Mouse (Mus musculus) embryonic facial prominence, embryonic 12.5 days (tissue): Measurements from ENCODE around the gene Cd48. TPM values are rescaled to one million over a fixed set of nuclear protein-coding genes. Genes with fewer than 3 reads are reported as not detected.
"Not testable (repeated sequence)": the region's sequence is repeated elsewhere in the genome, so short reads cannot be mapped to it uniquely, and the experiment has no call there.

Source experiments
- ATAC-seq: fragments of 200-750 bp; cut with Nextera tagmentation; 2 replicates; pipeline ENCODE4 v1.8.0; 2017; ENCODE audit not compliant: insufficient number of reproducible peaks, insufficient read depth, low FRiP score, low TSS enrichment
- H3K27ac ChIP-seq: fragments of 300-500 bp; sonication (generic); 2 replicates; pipeline ENCODE4 v1.5.1; 2016; ENCODE audit warnings: mild to moderate bottlenecking
- H3K27me3 ChIP-seq: fragments of 300-500 bp; sonication (generic); 2 replicates; pipeline ENCODE4 v1.6.1; 2016; ENCODE audit warnings: mild to moderate bottlenecking, moderate library complexity
- H3K36me3 ChIP-seq: fragments of 300-500 bp; sonication (generic); 2 replicates; pipeline ENCODE4 v1.6.1; 2016; ENCODE audit warnings: mild to moderate bottlenecking
- H3K4me1 ChIP-seq: fragments of 300-500 bp; sonication (generic); 2 replicates; pipeline ENCODE4 v1.6.1; 2016
- H3K4me2 ChIP-seq: fragments of 300-500 bp; sonication (generic); replicated peaks from 2 replicates; pipeline ENCODE4 v1.6.1; 2016; ENCODE audit warnings: mild to moderate bottlenecking, moderate library complexity
- H3K4me3 ChIP-seq: fragments of 300-500 bp; sonication (generic); 2 replicates; pipeline ENCODE4 v1.5.1; 2016; ENCODE audit warnings: mild to moderate bottlenecking
- H3K9ac ChIP-seq: fragments of 300-500 bp; sonication (generic); 2 replicates; pipeline ENCODE4 v1.6.1; 2016; ENCODE audit warnings: mild to moderate bottlenecking, moderate library complexity
- H3K9me3 ChIP-seq: fragments of 300-500 bp; sonication (generic); 2 replicates; pipeline ENCODE4 v1.6.1; 2016; ENCODE audit warnings: mild to moderate bottlenecking, moderate library complexity
- WGBS: fragments of 180-500 bp; shearing (Covaris S2); methylation state at CpG from one replicate; pipeline ENCODE4 v1.1.7; 2016; 5-methylcytosine and 5-hydroxymethylcytosine counted together
- polyA plus RNA-seq: library from polyadenylated mRNA; unstranded; fragments of >200 nt; fragmentation: Nextera tagmentation; extraction: Ambion mirVana; gene quantifications from 2 replicates; pipeline ENCODE4 v1.2.1, GENCODE M21; 2016

Gene Cd48
- polyA plus RNA-seq, 1 experiment from 2014 or later = 1.3 TPM

DNA sequence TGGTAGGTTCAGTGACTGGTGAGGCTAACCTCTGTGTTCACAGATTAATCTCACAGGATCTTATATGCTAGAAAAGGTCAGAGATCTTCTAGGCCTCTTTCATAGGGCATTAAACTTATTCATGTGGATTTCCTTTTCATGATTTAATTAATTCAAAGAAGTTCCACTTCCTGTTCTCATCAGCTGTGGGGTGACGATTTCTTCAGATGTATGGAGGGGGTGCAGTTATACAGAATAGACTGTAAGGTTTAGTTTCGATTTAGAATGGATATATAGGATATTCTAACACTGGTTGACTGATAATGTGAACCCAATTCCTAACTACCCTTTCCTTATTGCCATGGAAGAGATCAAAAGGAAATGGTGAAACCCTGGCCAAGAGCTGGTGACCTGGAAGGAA lies 20.3 kb upstream of the Cd48 start:
- ATAC-seq = no peak
- no peaks in the 10 kb centered on the region for H3K9me3 ChIP-seq
- H3K36me3 ChIP-seq = no peaks in the 10 kb centered on the region
- WGBS = 80% methylated on average over 2 of the region's 2 CpGs
- H3K4me3 ChIP-seq = no peak overlapping the region
- H3K4me1 ChIP-seq = no peaks in the 10 kb centered on the region
- H3K27ac ChIP-seq = no peak overlapping the region
- H3K27me3 ChIP-seq = no peaks in the 10 kb centered on the region
- no peak overlapping the region for H3K4me2 ChIP-seq
- H3K9ac ChIP-seq = no peak overlapping the region

DNA sequence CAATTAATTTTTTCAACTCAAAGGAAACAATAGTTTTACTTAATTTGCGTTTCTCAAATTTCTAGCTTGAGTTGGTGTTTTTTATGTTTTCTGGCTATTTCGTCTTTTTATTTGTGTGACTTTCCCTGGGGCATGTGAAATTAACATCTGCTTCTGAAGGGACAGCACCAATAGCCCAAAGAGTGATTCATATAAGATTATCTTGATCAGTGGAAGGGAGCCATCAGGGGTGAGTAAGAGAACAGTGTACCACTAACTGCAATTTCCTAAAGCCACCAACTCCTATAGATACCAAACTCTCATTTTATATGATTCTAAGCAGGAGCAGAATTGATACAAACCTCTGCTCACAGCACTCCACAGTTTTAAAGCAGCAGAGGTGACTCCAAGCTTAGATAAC lies 18.1 kb upstream of the Cd48 start:
- Histone ChIP-seq H3K9me3 (no peaks in the 10 kb centered on the region), H3K9ac (no peak overlapping the region), H3K4me3 (no peak overlapping the region), H3K36me3 (no peaks in the 10 kb centered on the region), H3K27me3 (no peaks in the 10 kb centered on the region), H3K4me1 (no peaks in the 10 kb centered on the region), H3K4me2 (no peak overlapping the region), H3K27ac (no peak overlapping the region)
- WGBS = 79% methylated on average over 2 of the region's 2 CpGs
- no peak for ATAC-seq

DNA sequence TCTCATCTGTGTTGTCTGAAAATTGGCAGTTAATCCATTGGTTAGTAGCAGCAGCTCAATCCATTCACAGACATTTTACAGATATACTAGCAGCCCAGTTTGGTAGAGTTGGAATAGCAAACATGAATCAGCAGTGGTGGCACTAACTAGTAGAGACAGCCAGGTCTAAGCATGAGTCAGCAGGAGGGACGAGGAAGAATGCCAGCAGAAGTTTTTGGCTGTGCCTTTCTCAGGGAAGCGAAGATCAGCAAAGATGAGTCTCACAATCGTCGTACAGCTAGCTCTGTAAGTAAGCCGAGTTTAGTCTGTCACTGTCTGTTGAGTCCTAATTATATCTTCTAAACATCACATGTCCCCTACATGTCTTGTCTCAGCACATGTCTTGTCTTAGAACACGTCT lies 15.5 kb upstream of the Cd48 start:
- H3K9me3 ChIP-seq = no peaks in the 10 kb centered on the region
- no peaks in the 10 kb centered on the region for H3K36me3 ChIP-seq
- ATAC-seq = no peak
- no peaks in the 10 kb centered on the region for H3K4me1 ChIP-seq
- no peak overlapping the region for H3K4me2 ChIP-seq
- H3K9ac ChIP-seq = no peak overlapping the region
- no peaks in the 10 kb centered on the region for H3K27me3 ChIP-seq
- H3K27ac ChIP-seq = no peak overlapping the region
- 85% methylated on average over 6 of the region's 6 CpGs for WGBS
- no peak overlapping the region for H3K4me3 ChIP-seq

DNA sequence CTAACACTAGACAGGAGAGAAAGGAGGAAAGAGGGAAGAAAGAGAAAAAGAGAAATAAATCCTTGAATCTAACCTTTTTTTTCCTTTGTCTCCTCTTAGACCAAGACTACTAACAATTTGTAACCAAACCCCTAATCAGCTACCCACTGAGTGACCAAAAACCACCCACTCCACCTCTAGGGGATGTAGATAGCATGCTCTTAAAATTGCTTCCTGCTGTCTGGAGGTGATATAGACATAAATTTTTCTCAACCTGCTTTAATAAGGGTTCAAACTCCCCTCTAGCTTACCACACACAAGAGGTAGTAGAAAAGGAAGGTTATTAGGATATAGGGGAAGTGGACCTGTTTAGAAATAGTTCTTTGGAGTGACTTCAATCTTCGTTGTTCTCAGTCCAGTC lies 14.6 kb upstream of the Cd48 start:
- H3K27ac ChIP-seq = no peak overlapping the region
- WGBS = 77% methylated on average over 1 of the region's 1 CpGs
- ATAC-seq = no peak
- H3K4me2 ChIP-seq = no peak overlapping the region
- no peak overlapping the region for H3K9ac ChIP-seq
- no peak overlapping the region for H3K4me3 ChIP-seq
- no peaks in the 10 kb centered on the region for H3K4me1 ChIP-seq
- H3K27me3 ChIP-seq = no peaks in the 10 kb centered on the region
- H3K9me3 ChIP-seq = no peaks in the 10 kb centered on the region
- no peaks in the 10 kb centered on the region for H3K36me3 ChIP-seq

DNA sequence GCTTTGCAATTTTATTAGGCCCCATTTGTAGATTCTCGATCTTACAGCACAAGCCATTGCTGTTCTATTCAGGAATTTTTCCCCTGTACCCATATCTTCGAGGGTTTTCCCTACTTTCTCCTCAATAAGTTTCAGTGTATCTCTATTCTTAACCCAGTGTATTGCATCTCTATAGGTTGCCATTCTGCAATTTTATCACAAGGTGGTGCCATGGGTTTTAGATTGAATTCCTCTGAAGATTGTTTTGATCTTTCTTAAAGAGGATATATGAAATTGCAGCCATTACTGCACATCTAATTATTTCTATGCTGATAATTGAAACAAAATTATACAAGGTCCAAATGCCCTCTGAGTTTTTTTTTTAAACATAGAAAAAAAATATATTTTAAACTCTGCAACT lies 9.4 kb upstream of the Cd48 start:
- not testable (repeated sequence) for H3K4me3 ChIP-seq, H3K27me3 ChIP-seq, H3K36me3 ChIP-seq, H3K4me2 ChIP-seq, H3K9ac ChIP-seq, ATAC-seq, H3K4me1 ChIP-seq, H3K27ac ChIP-seq, H3K9me3 ChIP-seq
- WGBS = 78% methylated on average over 2 of the region's 2 CpGs

DNA sequence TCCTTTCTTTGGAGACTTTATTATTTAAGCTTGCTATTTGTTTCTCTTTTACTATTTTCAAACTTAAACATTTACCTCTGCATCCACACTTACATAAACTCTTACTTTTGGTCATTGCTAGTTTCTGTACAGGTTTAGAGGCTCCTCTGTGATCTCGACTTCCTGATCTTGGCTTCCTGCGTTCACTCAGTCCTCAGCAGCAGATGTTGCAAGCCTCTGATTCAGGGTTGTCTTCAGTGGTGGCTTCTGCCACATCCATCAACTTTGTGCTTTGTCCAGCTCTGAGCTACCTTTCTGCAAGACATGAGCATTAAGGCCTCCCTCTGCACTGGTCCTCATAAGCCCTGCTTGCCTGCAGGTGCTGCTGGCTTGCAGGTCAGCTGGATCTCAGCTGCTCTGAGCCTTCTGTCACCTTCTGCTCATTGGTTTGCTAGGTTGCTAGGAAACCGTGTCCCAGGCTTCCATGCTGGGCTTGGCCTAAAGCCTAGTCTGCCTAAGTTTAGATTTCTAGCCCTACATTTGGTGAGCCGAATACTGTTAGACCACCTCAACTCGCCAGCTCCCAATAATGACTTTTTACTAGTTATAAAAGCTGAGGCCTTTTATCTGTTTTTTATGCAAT lies 8.8 kb upstream of the Cd48 start:
- Histone ChIP-seq H3K27ac (no peak overlapping the region), H3K4me1 (no peaks in the 10 kb centered on the region), H3K36me3 (no peaks in the 10 kb centered on the region), H3K27me3 (no peaks in the 10 kb centered on the region), H3K4me3 (no peak overlapping the region), H3K9ac (no peak overlapping the region), H3K9me3 (no peaks in the 10 kb centered on the region), H3K4me2 (no peak overlapping the region)
- ATAC-seq = no peak
- WGBS = 80% methylated on average over 5 of the region's 5 CpGs

DNA sequence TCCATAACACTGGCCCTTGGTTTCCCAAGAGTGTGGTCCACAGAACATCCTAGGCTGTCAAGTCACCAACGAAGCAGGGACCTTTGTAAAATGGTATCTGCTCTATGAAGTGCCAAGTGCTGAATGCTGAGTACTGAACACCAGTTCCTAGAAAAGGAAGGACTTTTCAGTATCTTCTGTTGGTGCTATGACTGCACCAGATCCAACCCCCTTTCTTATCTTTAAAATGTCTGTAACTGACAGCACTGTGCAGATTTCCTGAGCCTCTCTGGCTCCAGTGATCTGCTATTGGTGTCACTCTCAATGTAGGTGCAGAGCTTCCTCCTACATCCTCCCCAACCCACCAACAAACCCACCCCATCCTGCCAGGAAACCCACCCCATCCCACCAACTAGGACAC lies 7.3 kb upstream of the Cd48 start:
- ATAC-seq = no peak
- no peak overlapping the region for H3K4me2 ChIP-seq
- no peak overlapping the region for H3K9ac ChIP-seq
- no peaks in the 10 kb centered on the region for H3K36me3 ChIP-seq
- H3K4me1 ChIP-seq = no peaks in the 10 kb centered on the region
- 71% methylated on average over 1 of the region's 1 CpGs for whole genome bisulfite sequencing
- no peaks in the 10 kb centered on the region for H3K9me3 ChIP-seq
- no peaks in the 10 kb centered on the region for H3K27me3 ChIP-seq
- H3K4me3 ChIP-seq = no peak overlapping the region
- H3K27ac ChIP-seq = no peak overlapping the region

DNA sequence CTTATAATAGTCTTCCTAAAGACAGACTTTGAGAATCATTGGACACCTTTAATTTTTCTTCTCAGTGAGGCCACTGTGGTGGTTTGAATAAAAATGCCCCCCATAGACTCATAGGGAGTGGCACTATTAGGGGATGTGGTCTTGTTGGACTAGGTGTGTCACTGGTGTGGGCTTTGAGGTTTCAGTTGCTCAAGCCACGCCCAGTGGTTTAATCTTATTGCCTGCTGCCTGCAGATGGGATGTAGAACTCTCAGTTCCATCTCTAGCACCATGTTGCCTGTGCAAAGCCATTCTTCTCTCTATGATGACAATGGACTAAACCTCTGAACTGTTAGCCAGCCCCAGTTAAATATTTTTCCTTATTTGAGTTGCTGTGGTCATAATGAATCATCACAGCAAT lies 4.1 kb upstream of the Cd48 start:
- H3K9me3 ChIP-seq = no peaks in the 10 kb centered on the region
- no peak overlapping the region for H3K4me2 ChIP-seq
- no peaks in the 10 kb centered on the region for H3K27me3 ChIP-seq
- no peak overlapping the region for H3K27ac ChIP-seq
- no peak overlapping the region for H3K4me3 ChIP-seq
- ATAC-seq = 0 out of 2 replicates have a peak, but pooled peaks have one; percentile 22
- no peaks in the 10 kb centered on the region for H3K4me1 ChIP-seq
- WGBS = 62% methylated on average over 1 of the region's 1 CpGs
- no peak overlapping the region for H3K9ac ChIP-seq
- H3K36me3 ChIP-seq = no peaks in the 10 kb centered on the region

DNA sequence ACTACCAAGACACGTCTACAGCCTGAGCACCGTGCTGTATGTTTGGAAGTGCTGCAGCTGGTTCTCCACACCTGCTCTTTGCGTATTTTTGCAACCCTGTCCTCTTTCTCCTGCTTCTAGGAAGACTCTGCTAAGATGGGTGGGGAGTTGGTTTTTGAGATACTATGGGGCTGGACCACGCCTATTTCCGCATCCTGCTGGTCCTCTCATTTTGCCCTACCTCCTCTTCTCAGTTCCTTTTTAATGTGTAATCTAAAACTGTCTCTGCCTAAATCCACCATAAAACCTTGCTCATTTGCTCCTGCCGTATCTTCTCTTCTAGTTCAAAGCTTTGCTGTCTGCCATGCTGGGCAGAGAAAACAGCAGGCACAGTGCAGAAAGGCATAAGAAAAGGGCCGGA lies 800 bp upstream of the Cd48 start:
- no peaks in the 10 kb centered on the region for H3K27me3 ChIP-seq
- WGBS = 81% methylated on average over 7 of the region's 7 CpGs
- no peak for ATAC-seq
- no peak overlapping the region for H3K9ac ChIP-seq
- H3K27ac ChIP-seq = no peak overlapping the region
- H3K4me1 ChIP-seq = no peaks in the 10 kb centered on the region
- no peaks in the 10 kb centered on the region for H3K36me3 ChIP-seq
- H3K4me2 ChIP-seq = no peak overlapping the region
- H3K4me3 ChIP-seq = no peak overlapping the region
- no peaks in the 10 kb centered on the region for H3K9me3 ChIP-seq

DNA sequence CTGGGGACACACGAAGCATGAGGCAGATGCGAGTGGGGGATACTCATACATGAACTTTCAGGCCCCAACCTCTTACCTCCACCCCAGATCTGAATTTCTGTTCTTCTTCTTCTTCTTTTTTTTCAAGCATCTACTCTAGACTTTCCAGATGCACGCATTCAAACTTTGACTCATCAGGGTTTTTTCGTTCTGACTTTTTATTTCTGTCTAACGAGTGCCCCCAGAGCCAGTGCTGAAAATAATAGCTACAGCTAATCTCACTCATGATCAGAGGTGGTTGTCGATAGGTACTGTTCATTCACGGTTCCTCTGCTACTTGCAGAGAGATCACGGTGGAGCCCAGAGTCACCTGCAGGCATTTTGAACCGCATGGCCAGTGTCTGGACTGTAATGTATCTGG lies 3.1 kb downstream of the Cd48 start:
- H3K36me3 ChIP-seq = no peaks in the 10 kb centered on the region
- 88% methylated on average over 9 of the region's 9 CpGs for WGBS
- no peak overlapping the region for H3K4me3 ChIP-seq
- H3K9ac ChIP-seq = no peak overlapping the region
- H3K9me3 ChIP-seq = no peaks in the 10 kb centered on the region
- no peaks in the 10 kb centered on the region for H3K27me3 ChIP-seq
- no peak for ATAC-seq
- no peak overlapping the region for H3K4me2 ChIP-seq
- no peak overlapping the region for H3K27ac ChIP-seq
- no peaks in the 10 kb centered on the region for H3K4me1 ChIP-seq

DNA sequence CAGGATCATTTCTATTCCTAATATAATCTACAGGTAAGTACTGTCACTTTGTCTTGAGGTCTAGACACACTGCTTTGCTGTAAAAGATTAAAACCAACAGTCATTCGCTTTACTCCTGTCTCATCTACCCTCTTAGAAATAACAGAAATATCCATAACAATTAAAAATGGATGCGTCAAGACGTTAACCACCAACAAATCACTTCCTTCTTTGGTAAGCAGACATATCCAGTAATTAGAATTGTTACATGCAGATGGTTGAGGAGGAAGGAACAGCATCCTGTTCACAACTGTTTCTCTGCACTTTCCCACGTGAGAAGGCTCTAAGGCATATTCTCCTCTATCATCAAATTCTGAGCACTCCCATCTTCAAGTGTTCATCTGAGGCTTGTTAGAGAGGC lies 5.5 kb downstream of the Cd48 start:
- Histone ChIP-seq H3K4me1 (no peaks in the 10 kb centered on the region), H3K36me3 (no peaks in the 10 kb centered on the region), H3K4me3 (no peak overlapping the region), H3K4me2 (no peak overlapping the region), H3K27ac (no peak overlapping the region), H3K9me3 (no peaks in the 10 kb centered on the region), H3K27me3 (no peaks in the 10 kb centered on the region), H3K9ac (no peak overlapping the region)
- no peak for ATAC-seq
- WGBS = 90% methylated on average over 4 of the region's 4 CpGs

DNA sequence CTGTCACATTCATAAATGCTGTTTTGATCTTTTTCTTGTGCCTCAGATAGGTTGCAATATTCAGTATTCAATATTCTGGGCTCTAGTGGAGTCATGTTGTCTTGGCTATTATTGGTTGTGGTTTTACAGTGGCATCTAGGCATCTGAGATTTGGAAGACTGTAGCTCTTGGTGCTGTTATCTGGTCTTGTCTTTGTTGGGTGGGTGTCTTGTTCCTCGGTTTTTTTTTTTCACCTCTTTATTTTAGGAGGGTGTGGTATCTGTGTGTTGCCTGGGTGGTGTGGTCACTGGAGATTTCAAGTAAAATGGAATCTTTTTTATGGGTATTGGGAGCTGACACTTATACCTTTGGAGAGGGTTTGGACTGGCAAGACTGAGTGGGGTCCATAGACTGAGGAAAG lies 12.1 kb downstream of the Cd48 start:
- 81% methylated on average over 1 of the region's 1 CpGs for WGBS
- ATAC-seq = no peak

DNA sequence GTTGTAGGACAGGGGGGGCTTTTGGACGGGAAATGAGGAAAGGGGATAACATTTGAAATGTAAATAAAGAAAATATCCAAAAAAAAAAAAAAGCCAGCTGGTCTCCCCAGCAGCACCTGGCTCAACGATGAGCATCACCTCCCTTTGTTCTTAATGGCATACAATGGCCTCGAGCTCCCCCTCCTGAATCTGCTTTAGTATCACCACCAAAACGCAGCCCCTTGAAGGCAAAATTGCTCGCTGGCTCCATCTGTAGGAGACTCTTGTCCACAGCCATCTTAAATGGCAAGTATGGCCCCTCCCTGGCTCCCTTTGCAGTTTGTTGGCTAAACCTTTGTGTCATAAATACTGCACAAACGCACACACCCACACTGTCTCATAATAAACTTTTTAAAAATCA lies 17.2 kb downstream of the Cd48 start:
- Histone ChIP-seq H3K4me2 (no peak overlapping the region), H3K27ac (no peak overlapping the region), H3K4me1 (no peaks in the 10 kb centered on the region), H3K4me3 (no peak overlapping the region), H3K9ac (no peak overlapping the region), H3K36me3 (no peaks in the 10 kb centered on the region), H3K9me3 (no peaks in the 10 kb centered on the region), H3K27me3 (no peaks in the 10 kb centered on the region)
- no peak for ATAC-seq
- 20% methylated on average over 6 of the region's 6 CpGs for WGBS

More for the DNA sequence above, 12.1 kb downstream of the Cd48 start:
- Histone ChIP-seq H3K4me3 (no peak overlapping the region), H3K4me2 (no peak overlapping the region), H3K9me3 (no peaks in the 10 kb centered on the region), H3K9ac (no peak overlapping the region), H3K27me3 (no peaks in the 10 kb centered on the region), H3K36me3 (no peaks in the 10 kb centered on the region), H3K4me1 (no peaks in the 10 kb centered on the region), H3K27ac (no peak overlapping the region)
